Mouse (Mus musculus): ENCODE results near the gene Sprr2e. TPM values are rescaled to one million over a fixed set of nuclear protein-coding genes. Genes with fewer than 3 reads are reported as not detected.

Sprr2e gene
- not detected in 2 replicates for polyA plus RNA-seq (2016; fragmentation: Nextera tagmentation; extraction: Ambion mirVana)

DNA sequence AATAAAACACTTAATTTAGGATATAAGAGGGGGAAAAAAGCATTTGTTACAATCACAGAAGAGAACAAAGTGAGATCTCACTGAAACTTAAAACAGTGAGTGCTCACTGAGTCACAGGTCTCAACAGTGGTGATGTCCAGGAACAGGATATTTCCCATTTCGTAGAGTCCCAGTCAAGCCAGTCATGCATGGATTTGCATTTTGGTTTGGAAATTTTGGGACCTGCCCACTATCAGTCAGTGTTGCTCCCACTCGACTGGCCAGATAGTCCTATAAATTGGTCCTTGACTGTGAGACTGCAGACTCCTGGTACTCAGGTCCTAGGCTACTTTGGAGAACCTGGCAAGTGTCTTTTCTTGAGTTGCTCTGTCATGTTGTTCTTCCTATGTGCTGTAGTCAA is at the start of gene Sprr2e:
Sprr2e (plus strand) TSS at position 301 of the 400 bp plus-strand sequence.
- no peak within 1 kb of the TSS for H3K4me3 ChIP-seq
- no peaks in the 10 kb centered on the region for H3K36me3 ChIP-seq
- no peaks in the 10 kb centered on the region for H3K9me3 ChIP-seq (replicated peaks)
- no peak for DNase-seq (ENCODE audit: low spot score)
- H3K27ac ChIP-seq (replicated peaks): no peak within 1 kb of the TSS
- no peaks in the 10 kb centered on the region for H3K4me1 ChIP-seq
- no peaks in the 10 kb centered on the region for H3K27me3 ChIP-seq (ENCODE audit: low read depth, poor library complexity, severe bottlenecking)
- WGBS: 78% methylated on average over 2 of the region's 2 CpGs

DNA sequence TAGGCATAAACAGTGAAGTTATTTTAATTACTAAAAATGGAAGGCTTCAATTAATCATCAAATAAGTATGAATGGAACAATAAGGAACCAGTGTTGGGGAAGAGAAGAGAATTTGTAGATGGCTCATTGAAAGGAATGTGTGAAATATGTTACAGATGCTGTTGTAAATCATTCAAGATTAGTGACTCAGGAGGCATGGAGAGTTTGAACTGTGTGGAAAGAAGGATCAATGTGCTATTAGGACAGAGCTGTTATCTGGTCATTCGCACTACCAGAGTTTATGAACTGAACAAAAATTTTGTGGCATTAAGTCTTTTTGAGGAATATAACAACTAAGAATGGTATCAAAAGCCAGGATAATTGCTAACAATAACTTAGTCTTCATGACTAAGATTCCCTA is 44.5 kb upstream of the Sprr2e start:
- no peaks in the 10 kb centered on the region for H3K4me1 ChIP-seq
- H3K4me3 ChIP-seq: no peak overlapping the region
- no peaks in the 10 kb centered on the region for H3K27me3 ChIP-seq (ENCODE audit: low read depth, poor library complexity, severe bottlenecking)
- no peak overlapping the region for H3K27ac ChIP-seq (replicated peaks)
- 98% methylated on average over 1 of the region's 1 CpGs for WGBS
- no peak for DNase-seq (ENCODE audit: low spot score)
- H3K9me3 ChIP-seq (replicated peaks): no peaks in the 10 kb centered on the region
- H3K36me3 ChIP-seq: no peaks in the 10 kb centered on the region

- Histone ChIP-seq H3K4me1 (no peaks in the 10 kb centered on the region), H3K9me3 (replicated peaks) (no peaks in the 10 kb centered on the region), H3K27me3 (ENCODE audit: low read depth, poor library complexity, severe bottlenecking) (no peaks in the 10 kb centered on the region), H3K4me3 (no peak within 1 kb of the TSS), H3K27ac (replicated peaks) (no peak within 1 kb of the TSS), H3K36me3 (no peaks in the 10 kb centered on the region)
- 76% methylated on average over 2 of the region's 2 CpGs for WGBS
- no peak for DNase-seq (ENCODE audit: low spot score)
Measured at GRCm38 (mm10) chr3:92316320-92316719, 35.6 kb upstream of the Sprr2e start, which contains the start of gene Sprr2b. Gene Sprr2b (plus strand): TSS chr3:92316620.

DNA sequence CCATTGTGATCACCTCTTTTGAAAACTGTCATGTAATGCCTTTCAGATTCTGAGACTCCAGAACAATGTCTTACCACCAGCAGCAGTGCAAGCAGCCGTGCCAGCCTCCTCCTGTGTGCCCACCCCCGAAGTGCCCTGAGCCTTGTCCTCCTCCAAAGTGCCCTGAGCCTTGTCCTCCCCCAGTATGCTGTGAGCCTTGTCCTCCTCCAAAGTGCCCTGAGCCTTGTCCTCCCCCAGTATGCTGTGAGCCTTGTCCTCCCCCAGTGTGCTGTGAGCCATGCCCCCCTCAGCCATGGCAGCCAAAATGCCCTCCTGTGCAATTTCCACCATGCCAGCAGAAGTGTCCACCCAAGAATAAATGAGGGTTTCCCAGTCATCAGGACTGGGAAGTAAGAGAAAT is 34.6 kb upstream of the Sprr2e start:
- 66% methylated on average over 2 of the region's 2 CpGs for WGBS
- no peak overlapping the region for H3K27ac ChIP-seq (replicated peaks)
- no peak for DNase-seq (ENCODE audit: low spot score)
- no peak overlapping the region for H3K4me3 ChIP-seq
- no peaks in the 10 kb centered on the region for H3K4me1 ChIP-seq
- H3K36me3 ChIP-seq: no peaks in the 10 kb centered on the region
- no peaks in the 10 kb centered on the region for H3K27me3 ChIP-seq (ENCODE audit: low read depth, poor library complexity, severe bottlenecking)
- H3K9me3 ChIP-seq (replicated peaks): no peaks in the 10 kb centered on the region

- H3K9me3 ChIP-seq (replicated peaks): no peaks in the 10 kb centered on the region
- no peaks in the 10 kb centered on the region for H3K4me1 ChIP-seq
- no peak overlapping the region for H3K4me3 ChIP-seq
- 78% methylated on average over 1 of the region's 1 CpGs for WGBS
- DNase-seq (ENCODE audit: low spot score): no peak
- no peak overlapping the region for H3K27ac ChIP-seq (replicated peaks)
- no peaks in the 10 kb centered on the region for H3K36me3 ChIP-seq
- H3K27me3 ChIP-seq (ENCODE audit: low read depth, poor library complexity, severe bottlenecking): no peaks in the 10 kb centered on the region
Measured at GRCm38 (mm10) chr3:92336278-92336677, 15.7 kb upstream of the Sprr2e start.

GRCm38 (mm10) chr3:92338840-92339239 is 13.1 kb upstream of the Sprr2e start, which contains the start of gene Sprr2d:
Gene Sprr2d (plus strand): TSS chr3:92339140.
- Histone ChIP-seq H3K9me3 (replicated peaks) (no peaks in the 10 kb centered on the region), H3K4me3 (no peak within 1 kb of the TSS), H3K4me1 (no peaks in the 10 kb centered on the region), H3K36me3 (no peaks in the 10 kb centered on the region), H3K27me3 (ENCODE audit: low read depth, poor library complexity, severe bottlenecking) (no peaks in the 10 kb centered on the region), H3K27ac (replicated peaks) (no peak within 1 kb of the TSS)
- DNase-seq (ENCODE audit: low spot score): no peak
- WGBS: 91% methylated on average over 5 of the region's 5 CpGs

DNA sequence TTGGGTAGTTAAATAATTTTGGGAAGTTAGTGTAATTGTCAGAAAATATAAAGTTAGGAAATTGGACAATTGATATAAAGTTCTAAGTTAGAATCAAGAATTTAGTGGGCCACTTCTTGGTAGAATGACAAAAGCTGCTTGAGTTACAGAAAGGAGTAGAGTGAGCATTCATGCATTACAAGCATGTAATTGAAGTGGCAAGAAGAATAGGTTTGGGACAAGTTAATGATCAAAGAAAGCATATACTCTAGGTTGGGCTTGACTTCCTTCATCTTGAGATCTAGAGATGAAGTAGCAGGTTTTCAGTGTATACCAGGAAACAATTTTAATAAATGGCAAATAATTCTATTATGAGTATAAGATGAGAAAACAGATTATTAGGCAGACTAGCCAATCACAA is 9.7 kb downstream of the Sprr2e start:
- Histone ChIP-seq H3K36me3 (no peaks in the 10 kb centered on the region), H3K4me3 (no peak overlapping the region), H3K9me3 (replicated peaks) (no peaks in the 10 kb centered on the region), H3K27me3 (ENCODE audit: low read depth, poor library complexity, severe bottlenecking) (no peaks in the 10 kb centered on the region), H3K4me1 (no peaks in the 10 kb centered on the region), H3K27ac (replicated peaks) (no peak overlapping the region)
- no peak for DNase-seq (ENCODE audit: low spot score)

GRCm38 (mm10) chr3:92364887-92365286 is 12.9 kb downstream of the Sprr2e start, which contains the start of gene Sprr2f:
Gene Sprr2f (plus strand): TSS chr3:92365187.
- Histone ChIP-seq H3K27ac (replicated peaks) (no peak within 1 kb of the TSS), H3K4me1 (no peaks in the 10 kb centered on the region), H3K36me3 (no peaks in the 10 kb centered on the region), H3K27me3 (ENCODE audit: low read depth, poor library complexity, severe bottlenecking) (no peaks in the 10 kb centered on the region), H3K4me3 (no peak within 1 kb of the TSS), H3K9me3 (replicated peaks) (no peaks in the 10 kb centered on the region)
- WGBS: 83% methylated on average over 3 of the region's 3 CpGs
- no peak for DNase-seq (ENCODE audit: low spot score)

DNA sequence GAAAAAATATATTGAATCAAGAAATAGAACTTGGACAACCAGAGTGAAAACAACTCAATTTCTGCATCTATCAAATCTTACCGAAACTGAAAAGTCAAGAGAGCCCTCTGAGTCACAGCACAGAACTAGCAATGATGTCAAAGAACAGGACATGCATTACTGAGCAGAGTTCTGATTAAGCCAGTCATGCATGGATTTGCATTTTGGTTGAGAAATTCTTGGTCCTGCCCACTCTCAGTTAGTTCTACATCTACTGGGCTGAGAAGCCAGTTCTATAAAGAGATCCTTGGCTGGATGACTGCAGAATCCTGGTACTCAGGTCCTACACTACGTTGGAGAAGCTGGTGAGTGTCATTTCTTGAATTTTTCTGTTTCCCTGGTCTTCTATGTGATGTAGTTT is 21.7 kb downstream of the Sprr2e start:
- WGBS: 75% methylated on average over 2 of the region's 2 CpGs
- no peak for DNase-seq (ENCODE audit: low spot score)

DNA sequence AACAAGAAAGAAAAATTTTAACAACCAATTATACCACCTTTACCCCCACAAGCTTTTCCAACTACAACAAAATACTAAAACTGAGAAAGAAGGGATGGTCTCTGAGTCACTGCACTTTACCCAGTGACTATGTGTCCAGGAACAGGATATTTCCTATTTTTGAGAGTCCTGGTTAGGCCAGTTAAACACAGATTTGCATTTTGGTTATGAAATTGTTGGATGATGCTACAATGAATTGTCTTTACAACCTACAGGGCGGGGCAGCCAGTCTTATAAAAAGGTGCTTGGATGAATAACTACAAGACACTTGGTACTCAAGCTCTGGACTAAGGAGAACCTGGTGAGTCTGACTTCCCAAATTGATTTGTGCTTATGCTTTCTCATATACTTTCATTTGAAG is 33.4 kb downstream of the Sprr2e start, which contains the start of gene Sprr2h:
Sprr2h (plus strand) TSS at position 301 of the 400 bp plus-strand sequence.
- Histone ChIP-seq H3K4me3 (no peak within 1 kb of the TSS), H3K9me3 (replicated peaks) (no peaks in the 10 kb centered on the region), H3K27me3 (ENCODE audit: low read depth, poor library complexity, severe bottlenecking) (no peaks in the 10 kb centered on the region), H3K4me1 (no peaks in the 10 kb centered on the region), H3K27ac (replicated peaks) (no peak within 1 kb of the TSS), H3K36me3 (no peaks in the 10 kb centered on the region)
- whole genome bisulfite sequencing: 74% methylated on average over 1 of the region's 1 CpGs
- DNase-seq (ENCODE audit: low spot score): no peak

More for the DNA sequence above, 21.7 kb downstream of the Sprr2e start:
- H3K27ac ChIP-seq (replicated peaks): no peak overlapping the region
- no peaks in the 10 kb centered on the region for H3K27me3 ChIP-seq (ENCODE audit: low read depth, poor library complexity, severe bottlenecking)
- no peak overlapping the region for H3K4me3 ChIP-seq
- no peaks in the 10 kb centered on the region for H3K4me1 ChIP-seq
- H3K9me3 ChIP-seq (replicated peaks): no peaks in the 10 kb centered on the region
- H3K36me3 ChIP-seq: no peaks in the 10 kb centered on the region

GRCm38 (mm10) chr3:92394301-92394700 is 42.4 kb downstream of the Sprr2e start:
- Histone ChIP-seq H3K27me3 (ENCODE audit: low read depth, poor library complexity, severe bottlenecking) (no peaks in the 10 kb centered on the region), H3K9me3 (replicated peaks) (no peaks in the 10 kb centered on the region), H3K36me3 (no peaks in the 10 kb centered on the region), H3K27ac (replicated peaks) (no peak overlapping the region), H3K4me1 (no peaks in the 10 kb centered on the region), H3K4me3 (no peak overlapping the region)
- no peak for DNase-seq (ENCODE audit: low spot score)
- WGBS: 43% methylated on average over 1 of the region's 1 CpGs

All from midbrain, embryonic 10.5 days (tissue).